Mouse (Mus musculus) embryonic facial prominence, embryonic 10.5 days (tissue): ENCODE measurements around the gene Sorbs2. TPM values are rescaled to one million over a fixed set of nuclear protein-coding genes. Genes with fewer than 3 reads are reported as not detected.

Experiments used
- DNase-seq: peaks from one replicate; pipeline ENCODE4 v3.0.0-alpha.2; 2017; ENCODE audit warnings: low spot score
- H3K27ac ChIP-seq: fragments of 300-500 bp; sonication (generic); replicated peaks from 2 replicates; pipeline ENCODE4 v1.5.1; 2016; ENCODE audit warnings: mild to moderate bottlenecking
- H3K27me3 ChIP-seq: fragments of 300-500 bp; sonication (generic); replicated peaks from 2 replicates; pipeline ENCODE4 v1.6.1; 2016; ENCODE audit warnings: low read depth, mild to moderate bottlenecking; ENCODE audit not compliant: poor library complexity, severe bottlenecking
- H3K36me3 ChIP-seq: fragments of 300-500 bp; sonication (generic); replicated peaks from 2 replicates; pipeline ENCODE4 v1.6.1; 2016; ENCODE audit warnings: mild to moderate bottlenecking, moderate library complexity
- H3K4me1 ChIP-seq: fragments of 300-500 bp; sonication (generic); 2 replicates; pipeline ENCODE4 v1.6.1; 2016
- H3K4me3 ChIP-seq: fragments of 300-500 bp; sonication (generic); 2 replicates; pipeline ENCODE4 v1.5.1; 2016; ENCODE audit warnings: mild to moderate bottlenecking, moderate library complexity
- H3K9me3 ChIP-seq: fragments of 300-500 bp; sonication (generic); 2 replicates; pipeline ENCODE4 v1.6.1; 2016; ENCODE audit warnings: mild to moderate bottlenecking
- WGBS: fragments of 180-500 bp; shearing (Covaris S2); methylation state at CpG from one replicate; pipeline ENCODE4 v1.1.7; 2016; 5-methylcytosine and 5-hydroxymethylcytosine counted together
- polyA plus RNA-seq: library from polyadenylated mRNA; unstranded; fragments of >200 nt; fragmentation: Nextera tagmentation; extraction: Ambion mirVana; gene quantifications from 2 replicates; pipeline ENCODE4 v1.2.1, GENCODE M21; 2016

Sorbs2 gene
- polyA plus RNA-seq, 1 experiment from 2014 or later: 25.2 TPM

DNA sequence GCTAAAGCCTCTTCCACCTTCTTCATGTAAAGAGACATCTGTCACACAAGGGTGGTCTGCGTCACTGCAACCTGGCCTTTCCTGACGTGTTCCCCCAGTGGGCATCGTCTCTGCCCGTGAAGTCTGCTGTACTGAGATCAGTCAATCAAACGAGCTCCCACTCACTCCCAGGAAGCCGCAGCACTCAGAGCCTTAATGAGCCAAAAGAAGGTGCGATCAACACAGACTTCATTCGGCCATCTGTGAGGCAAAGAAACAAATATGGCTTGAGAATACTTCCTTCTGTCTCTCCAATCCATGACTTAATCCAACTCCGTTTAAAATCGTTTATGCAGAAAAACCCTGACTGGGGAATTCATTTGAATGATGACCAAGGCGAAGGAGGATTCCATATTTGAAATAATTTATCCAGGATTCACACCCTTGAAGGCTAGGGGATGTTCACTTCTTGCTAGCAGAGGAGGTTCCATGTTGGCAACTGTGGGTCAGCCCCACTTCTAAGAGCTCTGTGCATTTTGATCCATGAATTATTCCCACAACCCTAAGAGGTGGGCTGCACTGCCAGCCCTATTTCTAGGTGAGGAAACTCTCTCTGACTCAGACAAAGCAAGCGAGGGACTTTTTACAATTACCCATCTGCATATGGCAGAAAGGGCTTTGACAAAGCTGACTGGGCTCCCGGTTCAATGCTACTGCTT is 207.9 kb downstream of the Sorbs2 start:
- WGBS: 85% methylated on average over 13 of the region's 13 CpGs
- no peaks in the 10 kb centered on the region for H3K27me3 ChIP-seq
- DNase-seq: no peak
- H3K27ac ChIP-seq: no peak overlapping the region
- H3K4me1 ChIP-seq: no peaks in the 10 kb centered on the region
- H3K9me3 ChIP-seq: no peaks in the 10 kb centered on the region
- no peaks in the 10 kb centered on the region for H3K36me3 ChIP-seq
- no peak overlapping the region for H3K4me3 ChIP-seq

DNA sequence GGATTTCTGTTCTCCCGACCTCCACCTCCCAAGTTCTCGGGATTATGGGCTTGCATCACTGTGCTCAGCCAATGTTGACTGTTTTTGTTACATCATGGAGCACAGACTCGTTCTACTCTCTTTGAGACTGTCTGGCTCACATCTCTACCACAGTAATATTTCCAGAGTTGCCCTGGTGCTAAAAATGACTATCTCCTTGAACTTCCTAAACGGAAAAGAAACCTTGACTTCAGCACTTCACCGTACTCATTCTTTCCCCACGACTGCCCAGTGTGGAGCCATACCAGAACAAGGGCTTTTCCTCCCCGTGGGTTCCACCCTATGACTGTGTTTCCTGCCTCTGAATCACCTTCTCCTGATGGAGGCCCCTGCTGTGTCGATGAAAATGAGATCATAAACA is 212.2 kb downstream of the Sorbs2 start:
- DNase-seq: no peak
- H3K36me3 ChIP-seq: no peaks in the 10 kb centered on the region
- H3K9me3 ChIP-seq: no peaks in the 10 kb centered on the region
- no peaks in the 10 kb centered on the region for H3K4me1 ChIP-seq
- 74% methylated on average over 8 of the region's 8 CpGs for WGBS
- H3K4me3 ChIP-seq: no peak overlapping the region
- H3K27me3 ChIP-seq: no peaks in the 10 kb centered on the region
- no peak overlapping the region for H3K27ac ChIP-seq

DNA sequence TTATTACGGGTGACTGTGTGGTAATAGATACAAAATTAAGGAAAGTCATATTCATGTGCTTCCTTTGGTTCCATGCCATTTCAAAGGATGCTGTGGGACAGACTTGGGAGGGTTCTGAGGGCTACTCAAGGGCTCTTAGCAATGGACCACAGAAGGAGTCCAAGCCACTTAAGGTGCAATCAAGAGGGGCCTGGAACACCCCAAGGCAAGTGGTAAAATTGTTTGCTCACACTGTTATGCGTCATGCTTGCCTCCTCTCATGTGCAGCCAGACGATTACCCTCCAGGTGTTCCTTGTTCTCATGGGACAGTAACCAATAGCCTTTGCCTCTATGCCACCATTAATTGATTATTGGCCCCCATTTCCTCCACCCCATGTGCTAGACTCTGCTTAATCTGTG is 216.6 kb downstream of the Sorbs2 start:
- no peak overlapping the region for H3K4me3 ChIP-seq
- no peaks in the 10 kb centered on the region for H3K9me3 ChIP-seq
- no peaks in the 10 kb centered on the region for H3K36me3 ChIP-seq
- no peak for DNase-seq
- WGBS: 89% methylated on average over 3 of the region's 3 CpGs
- H3K27ac ChIP-seq: no peak overlapping the region
- no peaks in the 10 kb centered on the region for H3K27me3 ChIP-seq
- no peaks in the 10 kb centered on the region for H3K4me1 ChIP-seq

DNA sequence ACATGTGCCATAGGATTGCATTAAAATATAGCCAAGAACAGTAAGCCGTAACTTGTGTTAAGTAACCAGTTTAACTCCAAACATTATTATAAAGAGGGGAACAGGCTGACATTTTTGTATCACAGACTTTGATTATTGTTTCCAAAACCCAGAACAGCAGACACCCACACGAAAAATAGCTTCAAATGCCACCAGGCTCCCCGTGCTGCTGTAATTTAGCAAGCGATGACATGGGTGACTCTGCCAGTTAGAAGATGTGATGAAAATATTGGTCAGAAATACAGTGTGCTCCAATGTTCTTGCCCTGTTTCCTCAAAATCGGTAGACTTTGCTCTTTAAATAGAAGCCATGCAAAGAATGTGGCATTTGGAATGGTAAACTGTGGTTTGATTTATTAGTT is 217.7 kb downstream of the Sorbs2 start:
- H3K4me3 ChIP-seq: no peak overlapping the region
- H3K4me1 ChIP-seq: 0 out of 2 replicates have a peak, but pooled peaks cover 6% of the 10 kb centered on the region
- H3K27ac ChIP-seq: no peak overlapping the region
- 84% methylated on average over 5 of the region's 5 CpGs for WGBS
- DNase-seq: no peak
- H3K27me3 ChIP-seq: no peaks in the 10 kb centered on the region
- H3K36me3 ChIP-seq: no peaks in the 10 kb centered on the region
- H3K9me3 ChIP-seq: no peaks in the 10 kb centered on the region

- peak; percentile 39 for DNase-seq
- WGBS: 48% methylated on average over 7 of the region's 7 CpGs
- Histone ChIP-seq H3K9me3 (no peaks in the 10 kb centered on the region), H3K27ac (no peak overlapping the region), H3K4me1 (0 out of 2 replicates have a peak, but pooled peaks cover 6% of the 10 kb centered on the region), H3K36me3 (no peaks in the 10 kb centered on the region), H3K4me3 (no peak overlapping the region), H3K27me3 (no peaks in the 10 kb centered on the region)
Observed at GRCm38 (mm10) chr8:45729850-45730382, 222.3 kb downstream of the Sorbs2 start.

DNA sequence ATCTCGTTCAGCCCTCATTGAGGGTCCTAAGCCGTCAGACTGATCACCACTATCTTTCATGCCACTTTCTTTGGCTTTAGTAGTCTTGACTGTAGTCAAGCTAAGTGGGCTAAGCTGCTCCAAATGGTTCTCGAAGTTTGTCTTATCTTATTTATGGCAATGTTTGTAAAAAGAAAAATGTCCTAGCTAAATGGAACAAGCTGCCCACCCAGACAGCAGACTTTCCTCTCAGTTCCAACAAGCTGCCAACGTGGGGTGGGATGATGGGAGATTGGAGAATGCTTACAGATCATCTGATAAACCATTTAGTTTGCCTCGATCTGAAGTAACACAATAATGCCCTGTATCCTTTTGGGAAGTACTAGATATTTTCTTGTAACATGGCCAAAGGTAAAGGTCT is 223.2 kb downstream of the Sorbs2 start:
- no peak overlapping the region for H3K27ac ChIP-seq
- no peaks in the 10 kb centered on the region for H3K9me3 ChIP-seq
- no peak overlapping the region for H3K4me3 ChIP-seq
- WGBS: 83% methylated on average over 5 of the region's 5 CpGs
- no peak for DNase-seq
- no peaks in the 10 kb centered on the region for H3K36me3 ChIP-seq
- H3K27me3 ChIP-seq: no peaks in the 10 kb centered on the region
- H3K4me1 ChIP-seq: 0 out of 2 replicates have a peak, but pooled peaks cover 6% of the 10 kb centered on the region

- H3K4me3 ChIP-seq: no peak overlapping the region
- 76% methylated on average over 8 of the region's 8 CpGs for WGBS
- DNase-seq: no peak
- no peaks in the 10 kb centered on the region for H3K9me3 ChIP-seq
- 0 out of 2 replicates have a peak, but pooled peaks cover 6% of the 10 kb centered on the region for H3K4me1 ChIP-seq
- no peak overlapping the region for H3K27ac ChIP-seq
- no peaks in the 10 kb centered on the region for H3K36me3 ChIP-seq
- H3K27me3 ChIP-seq: no peaks in the 10 kb centered on the region
Observed at GRCm38 (mm10) chr8:45734071-45734470, 226.5 kb downstream of the Sorbs2 start.

- WGBS: 92% methylated on average over 2 of the region's 2 CpGs
Observed at GRCm38 (mm10) chr8:45737266-45737665, 229.7 kb downstream of the Sorbs2 start.

DNA sequence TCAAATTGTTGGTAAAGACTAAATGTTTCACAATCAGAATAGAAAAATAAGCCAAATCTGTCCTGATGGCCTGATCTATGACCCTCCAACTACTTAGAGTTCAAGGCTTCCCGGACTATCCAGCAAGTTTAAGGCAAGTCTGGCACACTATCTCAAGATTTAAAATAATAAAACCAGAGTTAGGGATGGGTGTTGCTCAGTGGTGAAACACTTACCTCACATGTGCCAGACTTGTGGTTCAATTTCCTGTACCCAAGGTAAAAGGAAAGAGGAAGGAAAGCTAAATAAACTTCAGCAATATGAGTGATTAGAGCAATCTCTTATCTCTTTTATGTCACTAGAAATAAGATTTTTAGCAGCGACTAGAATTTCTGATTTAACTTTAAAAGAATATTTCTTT is 235.7 kb downstream of the Sorbs2 start:
- Histone ChIP-seq H3K27ac (no peak overlapping the region), H3K27me3 (no peaks in the 10 kb centered on the region), H3K36me3 (no peaks in the 10 kb centered on the region), H3K4me1 (no peaks in the 10 kb centered on the region), H3K9me3 (no peaks in the 10 kb centered on the region), H3K4me3 (no peak overlapping the region)
- WGBS: 86% methylated on average over 2 of the region's 2 CpGs
- no peak for DNase-seq

More at GRCm38 (mm10) chr8:45737266-45737665, 229.7 kb downstream of the Sorbs2 start:
- H3K36me3 ChIP-seq: no peaks in the 10 kb centered on the region
- DNase-seq: no peak
- H3K4me3 ChIP-seq: no peak overlapping the region
- H3K27me3 ChIP-seq: no peaks in the 10 kb centered on the region
- no peaks in the 10 kb centered on the region for H3K9me3 ChIP-seq
- no peaks in the 10 kb centered on the region for H3K4me1 ChIP-seq
- H3K27ac ChIP-seq: no peak overlapping the region

GRCm38 (mm10) chr8:45743739-45744138 is 236.2 kb downstream of the Sorbs2 start:
- Histone ChIP-seq H3K27ac (no peak overlapping the region), H3K4me3 (no peak overlapping the region), H3K9me3 (no peaks in the 10 kb centered on the region), H3K4me1 (no peaks in the 10 kb centered on the region), H3K36me3 (no peaks in the 10 kb centered on the region), H3K27me3 (no peaks in the 10 kb centered on the region)
- DNase-seq: no peak

GRCm38 (mm10) chr8:45751512-45752502 is 244.2 kb downstream of the Sorbs2 start:
- Histone ChIP-seq H3K27ac (no peak overlapping the region), H3K9me3 (no peaks in the 10 kb centered on the region), H3K36me3 (no peaks in the 10 kb centered on the region), H3K4me1 (no peaks in the 10 kb centered on the region), H3K4me3 (no peak overlapping the region), H3K27me3 (no peaks in the 10 kb centered on the region)
- 72% methylated on average over 12 of the region's 12 CpGs for WGBS
- DNase-seq: peak; percentile 23

- Histone ChIP-seq H3K4me3 (no peak overlapping the region), H3K9me3 (no peaks in the 10 kb centered on the region), H3K27me3 (no peaks in the 10 kb centered on the region), H3K4me1 (no peaks in the 10 kb centered on the region), H3K27ac (no peak overlapping the region), H3K36me3 (no peaks in the 10 kb centered on the region)
- DNase-seq: no peak
- 91% methylated on average over 9 of the region's 9 CpGs for WGBS
Observed at GRCm38 (mm10) chr8:45755482-45755881, 247.9 kb downstream of the Sorbs2 start.
